Mouse (Mus musculus): ENCODE measurements around the gene Pex7. TPM values are rescaled to one million over a fixed set of nuclear protein-coding genes. Genes with fewer than 3 reads are reported as not detected.
A peak's percentile ranks its signal among the peaks of the same experiment; 100 is the strongest.

The Pex7 gene
- polyA plus RNA-seq, 1 experiment from 2014 or later, result 41.3 TPM

- Histone ChIP-seq H3K27me3 (replicated peaks; ENCODE audit: control insufficient read depth, insufficient read depth, low read length) (no peaks in the 10 kb centered on the region; the same call in 1 of the 2 replicates), H3K36me3 (ENCODE audit: control insufficient read depth, insufficient read depth, low read length) (no peaks in the 10 kb centered on the region), H3K27ac (ENCODE audit: low read depth) (no peak overlapping the region), H3K9me3 (ENCODE audit: control insufficient read depth, low read length) (no peaks in the 10 kb centered on the region), H3K4me1 (replicated peaks; ENCODE audit: control insufficient read depth, insufficient read depth, low read length) (peaks cover 12% of the 10 kb centered on the region), H3K4me2 (ENCODE audit: low read length) (peak overlapping the region; percentile 34), H3K9ac (ENCODE audit: low read length) (no peak overlapping the region), H3K4me3 (ENCODE audit: low read depth, low read length) (no peak overlapping the region)
- DNase-seq (ENCODE audit: low spot score) (peak; percentile 51), ATAC-seq (replicated peaks; ENCODE audit: low FRiP score, low TSS enrichment, low read depth) (no peak)
- 52% methylated on average over 9 of the region's 9 CpGs for WGBS
Measured at GRCm38 (mm10) chr10:19936961-19937708, 29.6 kb upstream of the Pex7 start.

- no peaks in the 10 kb centered on the region for H3K9me3 ChIP-seq (ENCODE audit: control insufficient read depth, low read length)
- ATAC-seq (replicated peaks; ENCODE audit: low FRiP score, low TSS enrichment, low read depth) (no peak), DNase-seq (ENCODE audit: low spot score) (peak; percentile 49)
- H3K4me2 ChIP-seq (ENCODE audit: low read length), result peak overlapping the region; percentile 74
- peak overlapping the region; percentile 74 for H3K4me3 ChIP-seq (ENCODE audit: low read depth, low read length)
- H3K36me3 ChIP-seq (ENCODE audit: control insufficient read depth, insufficient read depth, low read length), result no peaks in the 10 kb centered on the region
- H3K27me3 ChIP-seq (replicated peaks; ENCODE audit: control insufficient read depth, insufficient read depth, low read length), result peaks cover 2% of the 10 kb centered on the region; the same call in 1 of the 2 replicates
- no peak overlapping the region for H3K27ac ChIP-seq (ENCODE audit: low read depth)
- 43% methylated on average over 4 of the region's 4 CpGs for WGBS
- H3K4me1 ChIP-seq (replicated peaks; ENCODE audit: control insufficient read depth, insufficient read depth, low read length), result peaks cover 12% of the 10 kb centered on the region
- no peak overlapping the region for H3K9ac ChIP-seq (ENCODE audit: low read length)
Measured at GRCm38 (mm10) chr10:19935821-19936367, 28.4 kb upstream of the Pex7 start.

GRCm38 (mm10) chr10:19935295-19935623 lies 27.8 kb upstream of the Pex7 start:
- Histone ChIP-seq H3K27me3 (replicated peaks; ENCODE audit: control insufficient read depth, insufficient read depth, low read length) (peaks cover 2% of the 10 kb centered on the region; the same call in 1 of the 2 replicates), H3K9ac (ENCODE audit: low read length) (peak overlapping the region; percentile 64), H3K4me2 (ENCODE audit: low read length) (peak overlapping the region; percentile 74), H3K36me3 (ENCODE audit: control insufficient read depth, insufficient read depth, low read length) (no peaks in the 10 kb centered on the region), H3K27ac (ENCODE audit: low read depth) (no peak overlapping the region), H3K4me3 (ENCODE audit: low read depth, low read length) (peak overlapping the region; percentile 74), H3K4me1 (replicated peaks; ENCODE audit: control insufficient read depth, insufficient read depth, low read length) (peaks cover 12% of the 10 kb centered on the region), H3K9me3 (ENCODE audit: control insufficient read depth, low read length) (no peaks in the 10 kb centered on the region)
- WGBS, result 6% methylated on average over 10 of the region's 10 CpGs
- DNase-seq (ENCODE audit: low spot score) (peak; percentile 71), ATAC-seq (replicated peaks; ENCODE audit: low FRiP score, low TSS enrichment, low read depth) (no peak)

DNA sequence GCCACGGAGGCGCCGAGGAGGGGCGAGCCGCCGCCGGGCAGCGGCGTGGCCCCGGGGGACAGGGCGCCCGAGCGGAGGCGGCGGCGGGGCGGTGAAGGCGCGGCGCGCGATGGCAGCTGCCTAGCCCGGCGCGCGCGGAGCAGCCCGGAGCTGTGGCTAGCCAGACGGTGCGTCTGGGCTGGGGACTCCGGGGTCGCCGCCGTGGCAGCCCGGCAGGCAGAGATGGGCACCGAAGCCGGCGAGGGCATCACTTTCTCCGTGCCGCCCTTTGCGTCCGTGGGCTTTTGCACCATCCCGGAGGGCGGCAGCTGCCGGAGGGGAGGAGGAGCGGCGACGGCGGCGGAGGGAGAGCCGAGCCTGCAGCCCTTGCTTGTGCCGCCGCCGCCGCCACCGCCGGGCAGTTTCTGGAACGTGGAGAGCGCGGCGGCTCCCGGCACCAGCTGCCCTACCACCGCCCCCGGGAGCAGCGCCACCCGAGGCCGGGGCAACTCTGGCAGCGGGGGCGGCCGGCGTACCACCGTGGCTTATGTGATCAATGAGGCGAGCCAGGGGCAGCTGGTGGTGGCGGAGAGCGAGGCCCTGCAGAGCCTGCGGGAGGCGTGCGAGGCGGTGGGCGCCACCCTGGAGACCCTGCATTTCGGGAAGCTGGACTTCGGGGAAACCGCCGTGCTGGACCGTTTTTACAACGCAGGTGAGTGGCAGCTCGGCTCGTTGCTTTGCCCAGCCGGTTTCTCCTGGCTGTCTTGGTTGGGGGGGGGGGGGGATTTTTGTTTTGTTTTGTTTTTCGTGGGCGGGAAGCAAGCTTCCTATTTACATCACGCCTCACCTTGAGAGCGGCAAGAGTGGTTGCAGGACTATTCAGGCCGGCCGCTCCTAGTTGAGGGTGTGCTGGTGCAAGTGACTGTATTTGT lies 27.1 kb upstream of the Pex7 start, which contains the start of gene Map3k5:
Gene Map3k5 (plus strand): TSS at position 89 of the 911 bp plus-strand sequence.
- ATAC-seq (replicated peaks; ENCODE audit: low FRiP score, low TSS enrichment, low read depth) (peak; percentile 65), DNase-seq (ENCODE audit: low spot score) (peak; percentile 83)
- Histone ChIP-seq H3K9me3 (ENCODE audit: control insufficient read depth, low read length) (no peaks in the 10 kb centered on the region), H3K9ac (ENCODE audit: low read length) (peak within 1 kb of the TSS; percentile 64), H3K4me2 (ENCODE audit: low read length) (peak within 1 kb of the TSS; percentile 74), H3K36me3 (ENCODE audit: control insufficient read depth, insufficient read depth, low read length) (no peaks in the 10 kb centered on the region), H3K4me3 (ENCODE audit: low read depth, low read length) (peak within 1 kb of the TSS; percentile 74), H3K27me3 (replicated peaks; ENCODE audit: control insufficient read depth, insufficient read depth, low read length) (peaks cover 2% of the 10 kb centered on the region; the same call in 1 of the 2 replicates), H3K27ac (ENCODE audit: low read depth) (peak within 1 kb of the TSS; percentile 77), H3K4me1 (replicated peaks; ENCODE audit: control insufficient read depth, insufficient read depth, low read length) (peaks cover 12% of the 10 kb centered on the region)
- WGBS, result under 1% methylated on average over 88 of the region's 95 CpGs

GRCm38 (mm10) chr10:19933511-19934383 lies 26.3 kb upstream of the Pex7 start:
- H3K36me3 ChIP-seq (ENCODE audit: control insufficient read depth, insufficient read depth, low read length), result no peaks in the 10 kb centered on the region
- DNase-seq (ENCODE audit: low spot score) (peak; percentile 91), ATAC-seq (replicated peaks; ENCODE audit: low FRiP score, low TSS enrichment, low read depth) (peak; percentile 93)
- peak overlapping the region; percentile 64 for H3K9ac ChIP-seq (ENCODE audit: low read length)
- peaks cover 2% of the 10 kb centered on the region; the same call in 1 of the 2 replicates for H3K27me3 ChIP-seq (replicated peaks; ENCODE audit: control insufficient read depth, insufficient read depth, low read length)
- peaks cover 12% of the 10 kb centered on the region for H3K4me1 ChIP-seq (replicated peaks; ENCODE audit: control insufficient read depth, insufficient read depth, low read length)
- H3K9me3 ChIP-seq (ENCODE audit: control insufficient read depth, low read length), result no peaks in the 10 kb centered on the region
- H3K4me3 ChIP-seq (ENCODE audit: low read depth, low read length), result peak overlapping the region; percentile 74
- H3K4me2 ChIP-seq (ENCODE audit: low read length), result peak overlapping the region; percentile 74
- WGBS, result under 1% methylated on average over 71 of the region's 97 CpGs
- peak overlapping the region; percentile 77 for H3K27ac ChIP-seq (ENCODE audit: low read depth)

DNA sequence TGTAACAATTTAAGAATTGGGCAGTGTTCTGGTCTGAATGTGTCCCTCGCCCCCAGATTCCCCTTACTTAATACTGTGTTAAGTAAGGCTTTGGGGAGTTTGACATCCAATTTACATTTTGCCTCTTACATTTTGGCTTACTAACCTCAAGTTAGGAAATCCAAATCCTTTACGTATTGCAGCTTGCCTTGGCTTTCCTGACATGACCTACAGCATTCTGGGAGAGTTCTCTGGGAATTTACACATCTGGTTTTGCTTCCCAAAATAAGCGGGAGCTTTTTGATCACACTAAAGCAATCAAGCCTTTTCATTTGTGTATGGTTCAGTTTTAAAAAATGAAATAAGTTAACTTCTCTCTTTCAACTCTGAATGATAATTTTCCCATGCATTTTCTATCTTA lies 25.5 kb upstream of the Pex7 start:
- 36% methylated on average over 3 of the region's 3 CpGs for WGBS
- H3K4me3 ChIP-seq (ENCODE audit: low read depth, low read length), result peak overlapping the region; percentile 74
- H3K36me3 ChIP-seq (ENCODE audit: control insufficient read depth, insufficient read depth, low read length), result no peaks in the 10 kb centered on the region
- peak overlapping the region; percentile 74 for H3K4me2 ChIP-seq (ENCODE audit: low read length)
- H3K9ac ChIP-seq (ENCODE audit: low read length), result peak overlapping the region; percentile 64; the same call in 1 of the 2 replicates
- H3K27ac ChIP-seq (ENCODE audit: low read depth), result no peak overlapping the region
- DNase-seq (ENCODE audit: low spot score) (peak; percentile 49), ATAC-seq (replicated peaks; ENCODE audit: low FRiP score, low TSS enrichment, low read depth) (no peak)
- H3K4me1 ChIP-seq (replicated peaks; ENCODE audit: control insufficient read depth, insufficient read depth, low read length), result peaks cover 12% of the 10 kb centered on the region
- H3K9me3 ChIP-seq (ENCODE audit: control insufficient read depth, low read length), result no peaks in the 10 kb centered on the region
- H3K27me3 ChIP-seq (replicated peaks; ENCODE audit: control insufficient read depth, insufficient read depth, low read length), result peaks cover 2% of the 10 kb centered on the region; the same call in 1 of the 2 replicates

DNA sequence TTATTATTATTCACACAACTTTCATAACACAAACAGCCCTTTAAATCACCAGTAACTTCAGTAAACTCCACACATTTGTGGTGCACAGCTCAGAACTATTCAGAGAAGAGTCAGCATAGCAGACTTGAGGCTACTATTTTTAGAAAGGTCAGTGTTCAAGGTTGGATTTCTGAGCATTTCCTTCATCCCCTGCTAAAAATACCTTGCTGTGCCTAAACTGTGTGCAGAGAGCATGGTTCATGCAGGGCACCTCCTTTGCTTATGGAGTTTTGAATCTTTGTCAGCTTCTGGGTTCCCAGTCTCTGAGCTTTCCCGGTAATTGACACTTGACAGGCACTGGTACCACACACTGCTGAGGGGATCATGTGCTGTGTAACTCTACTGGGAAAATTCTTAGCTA lies 20.7 kb upstream of the Pex7 start:
- WGBS, result 80% methylated on average over 1 of the region's 1 CpGs
- H3K27me3 ChIP-seq (replicated peaks; ENCODE audit: control insufficient read depth, insufficient read depth, low read length), result peaks cover 2% of the 10 kb centered on the region; the same call in 1 of the 2 replicates
- H3K9me3 ChIP-seq (ENCODE audit: control insufficient read depth, low read length), result no peaks in the 10 kb centered on the region
- no peak overlapping the region for H3K4me2 ChIP-seq (ENCODE audit: low read length)
- H3K4me3 ChIP-seq (ENCODE audit: low read depth, low read length), result no peak overlapping the region
- H3K4me1 ChIP-seq (replicated peaks; ENCODE audit: control insufficient read depth, insufficient read depth, low read length), result no peaks in the 10 kb centered on the region; the same call in 1 of the 2 replicates
- no peak for ATAC-seq (replicated peaks; ENCODE audit: low FRiP score, low TSS enrichment, low read depth)
- no peak overlapping the region for H3K9ac ChIP-seq (ENCODE audit: low read length)
- DNase-seq (ENCODE audit: low spot score), result no peak
- H3K36me3 ChIP-seq (ENCODE audit: control insufficient read depth, insufficient read depth, low read length), result no peaks in the 10 kb centered on the region
- H3K27ac ChIP-seq (ENCODE audit: low read depth), result no peak overlapping the region
